Mouse (Mus musculus): Measurements from ENCODE around the gene Men1. TPM values are rescaled to one million over a fixed set of nuclear protein-coding genes. Genes with fewer than 3 reads are reported as not detected.
A peak's percentile ranks its signal among the peaks of the same experiment; 100 is the strongest.

The Men1 gene
- polyA plus RNA-seq, 1 experiment from 2014 or later = 54.6 TPM

- Histone ChIP-seq H3K4me3 (replicated peaks; ENCODE audit: low read depth, low read length) (peak overlapping the region; percentile 81), H3K27ac (peak overlapping the region; percentile 99), H3K27me3 (ENCODE audit: insufficient read depth, low read length) (no peaks in the 10 kb centered on the region), H3K9ac (ENCODE audit: low read depth, low read length) (peak overlapping the region; percentile 91), H3K36me3 (ENCODE audit: insufficient read depth, low read length) (peaks cover 34% of the 10 kb centered on the region), H3K9me3 (replicated peaks; ENCODE audit: low read length) (no peaks in the 10 kb centered on the region), H3K4me1 (replicated peaks; ENCODE audit: insufficient read depth, low read length) (peaks cover 6% of the 10 kb centered on the region; the same call in 1 of the 2 replicates), H3K4me2 (ENCODE audit: low read length) (peak overlapping the region; percentile 66)
- under 1% methylated on average over 52 of the region's 55 CpGs for WGBS
- ATAC-seq (replicated peaks; ENCODE audit: low FRiP score, low read depth) (no peak), DNase-seq (ENCODE audit: low spot score) (peak; percentile 94)
- no peak for TF ChIP-seq CTCF (IDR thresholded peaks at IDR 0.05; ENCODE audit: low read depth)
Measured at GRCm38 (mm10) chr19:6364317-6364725, 29.5 kb downstream of the Men1 start.

GRCm38 (mm10) chr19:6364842-6365241 lies 30.1 kb downstream of the Men1 start:
- TF ChIP-seq CTCF (IDR thresholded peaks at IDR 0.05; ENCODE audit: low read depth) = no peak
- H3K9me3 ChIP-seq (replicated peaks; ENCODE audit: low read length) = no peaks in the 10 kb centered on the region
- WGBS = 0% methylated on average over 2 of the region's 2 CpGs
- no peak overlapping the region for H3K27ac ChIP-seq
- peak overlapping the region; percentile 66 for H3K4me2 ChIP-seq (ENCODE audit: low read length)
- peak overlapping the region; percentile 91 for H3K9ac ChIP-seq (ENCODE audit: low read depth, low read length)
- no peaks in the 10 kb centered on the region for H3K27me3 ChIP-seq (ENCODE audit: insufficient read depth, low read length)
- DNase-seq (ENCODE audit: low spot score) (no peak), ATAC-seq (replicated peaks; ENCODE audit: low FRiP score, low read depth) (no peak)
- peaks cover 39% of the 10 kb centered on the region for H3K36me3 ChIP-seq (ENCODE audit: insufficient read depth, low read length)
- H3K4me3 ChIP-seq (replicated peaks; ENCODE audit: low read depth, low read length) = peak overlapping the region; percentile 81
- H3K4me1 ChIP-seq (replicated peaks; ENCODE audit: insufficient read depth, low read length) = peaks cover 6% of the 10 kb centered on the region; the same call in 1 of the 2 replicates

GRCm38 (mm10) chr19:6370175-6370574 lies 35.4 kb downstream of the Men1 start:
- Histone ChIP-seq H3K27ac (no peak overlapping the region), H3K36me3 (ENCODE audit: insufficient read depth, low read length) (peaks cover 88% of the 10 kb centered on the region), H3K9ac (ENCODE audit: low read depth, low read length) (no peak overlapping the region), H3K27me3 (ENCODE audit: insufficient read depth, low read length) (no peaks in the 10 kb centered on the region), H3K4me1 (replicated peaks; ENCODE audit: insufficient read depth, low read length) (peaks cover 2% of the 10 kb centered on the region; the same call in 1 of the 2 replicates), H3K4me3 (replicated peaks; ENCODE audit: low read depth, low read length) (no peak overlapping the region), H3K4me2 (ENCODE audit: low read length) (no peak overlapping the region), H3K9me3 (replicated peaks; ENCODE audit: low read length) (no peaks in the 10 kb centered on the region)
- no peak for TF ChIP-seq CTCF (IDR thresholded peaks at IDR 0.05; ENCODE audit: low read depth)
- ATAC-seq (replicated peaks; ENCODE audit: low FRiP score, low read depth) = no peak
- no peak for DNase-seq (ENCODE audit: low spot score)
- WGBS = 82% methylated on average over 2 of the region's 2 CpGs

- Histone ChIP-seq H3K36me3 (ENCODE audit: insufficient read depth, low read length) (peaks cover 91% of the 10 kb centered on the region), H3K9ac (ENCODE audit: low read depth, low read length) (no peak overlapping the region), H3K4me2 (ENCODE audit: low read length) (no peak overlapping the region), H3K27me3 (ENCODE audit: insufficient read depth, low read length) (no peaks in the 10 kb centered on the region), H3K9me3 (replicated peaks; ENCODE audit: low read length) (no peaks in the 10 kb centered on the region), H3K4me1 (replicated peaks; ENCODE audit: insufficient read depth, low read length) (no peaks in the 10 kb centered on the region), H3K27ac (no peak overlapping the region), H3K4me3 (replicated peaks; ENCODE audit: low read depth, low read length) (no peak overlapping the region)
- 95% methylated on average over 3 of the region's 3 CpGs for WGBS
- no peak for ATAC-seq (replicated peaks; ENCODE audit: low FRiP score, low read depth)
- DNase-seq (ENCODE audit: low spot score) = no peak
- no peak for TF ChIP-seq CTCF (IDR thresholded peaks at IDR 0.05; ENCODE audit: low read depth)
Measured at GRCm38 (mm10) chr19:6372433-6372832, 37.7 kb downstream of the Men1 start.

- Histone ChIP-seq H3K9ac (ENCODE audit: low read depth, low read length) (no peak overlapping the region), H3K27ac (no peak overlapping the region), H3K4me2 (ENCODE audit: low read length) (no peak overlapping the region), H3K9me3 (replicated peaks; ENCODE audit: low read length) (no peaks in the 10 kb centered on the region), H3K4me3 (replicated peaks; ENCODE audit: low read depth, low read length) (no peak overlapping the region), H3K4me1 (replicated peaks; ENCODE audit: insufficient read depth, low read length) (no peaks in the 10 kb centered on the region), H3K27me3 (ENCODE audit: insufficient read depth, low read length) (no peaks in the 10 kb centered on the region), H3K36me3 (ENCODE audit: insufficient read depth, low read length) (peaks cover 80% of the 10 kb centered on the region)
- WGBS = 64% methylated on average over 12 of the region's 12 CpGs
- peak; percentile 82 for DNase-seq (ENCODE audit: low spot score)
- peak; percentile 81 for TF ChIP-seq CTCF (IDR thresholded peaks at IDR 0.05; ENCODE audit: low read depth)
- ATAC-seq (replicated peaks; ENCODE audit: low FRiP score, low read depth) = peak; percentile 7; the same call in 1 of the 2 replicates
Measured at GRCm38 (mm10) chr19:6373539-6374400, 39.0 kb downstream of the Men1 start.

- H3K4me2 ChIP-seq (ENCODE audit: low read length) = no peak overlapping the region
- no peaks in the 10 kb centered on the region for H3K27me3 ChIP-seq (ENCODE audit: insufficient read depth, low read length)
- no peak for ATAC-seq (replicated peaks; ENCODE audit: low FRiP score, low read depth)
- no peak for DNase-seq (ENCODE audit: low spot score)
- H3K36me3 ChIP-seq (ENCODE audit: insufficient read depth, low read length) = peaks cover 75% of the 10 kb centered on the region
- TF ChIP-seq CTCF (IDR thresholded peaks at IDR 0.05; ENCODE audit: low read depth) = no peak
- H3K9ac ChIP-seq (ENCODE audit: low read depth, low read length) = no peak overlapping the region
- WGBS = 99% methylated on average over 10 of the region's 10 CpGs
- H3K27ac ChIP-seq = no peak overlapping the region
- no peak overlapping the region for H3K4me3 ChIP-seq (replicated peaks; ENCODE audit: low read depth, low read length)
- no peaks in the 10 kb centered on the region for H3K4me1 ChIP-seq (replicated peaks; ENCODE audit: insufficient read depth, low read length)
- no peaks in the 10 kb centered on the region for H3K9me3 ChIP-seq (replicated peaks; ENCODE audit: low read length)
Measured at GRCm38 (mm10) chr19:6374571-6374970, 39.8 kb downstream of the Men1 start.

Measured in kidney, postnatal 0 days (tissue).